18 mouse cellular contexts compared by ENCODE assay signal in the genomic region with DNA sequence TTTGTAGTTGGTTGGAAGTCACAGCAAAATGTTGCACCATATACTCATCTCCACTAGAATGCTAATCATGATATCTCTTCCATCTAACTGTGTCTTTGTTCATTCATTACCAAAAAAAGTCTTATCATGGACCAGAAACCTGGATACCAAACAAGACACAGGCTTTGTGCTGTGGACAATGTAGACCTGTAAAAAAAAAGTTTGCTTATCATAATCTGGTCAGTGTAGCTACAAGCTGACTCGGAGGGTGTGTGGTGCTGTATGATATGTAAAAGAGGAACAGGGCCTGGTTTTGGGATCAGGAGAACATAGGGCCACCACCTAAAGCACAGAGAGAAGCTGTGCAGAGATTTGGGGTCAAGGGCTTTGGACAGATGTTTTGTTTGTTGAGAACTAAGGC. TPM values are rescaled to one million over a fixed set of nuclear protein-coding genes. Genes with fewer than 3 reads are reported as not detected.
"Had no signal": no experiment of that assay in that cellular context is flagged by ENCODE, and none has a peak within 500 bp of the region (broad histone marks: within the 10 kb centered on the region; RNA-seq: fewer than 3 reads in every experiment).

No protein-coding gene starts in this region.

- H3K27ac ChIP-seq: limb, embryonic 15.5 days; midbrain, embryonic 12.5 days; neural tube, embryonic 13.5 days; stomach, embryonic 15.5 days had no signal

- DNase-seq: kidney, adult 11 months; kidney, postnatal 14 days; lung, embryonic 14.5 days; lung, postnatal 10 days; lung, postnatal 4 days; right cerebral cortex, postnatal 14 days; thymus, postnatal 36 days had no signal

- H3K9me3 ChIP-seq: limb, embryonic 15.5 days; megakaryocyte, embryonic 14.5 days; midbrain, embryonic 12.5 days; neural tube, embryonic 13.5 days; stomach, embryonic 15.5 days had no signal

- H3K9ac ChIP-seq: limb, embryonic 15.5 days; lung, embryonic 14.5 days; midbrain, embryonic 12.5 days; neural tube, embryonic 13.5 days; stomach, embryonic 15.5 days had no signal

- H3K4me3 ChIP-seq: limb, embryonic 15.5 days; megakaryocyte, embryonic 14.5 days; midbrain, embryonic 12.5 days; neural tube, embryonic 13.5 days; stomach, embryonic 15.5 days had no signal

- H3K4me1 ChIP-seq: limb, embryonic 15.5 days; midbrain, embryonic 12.5 days; stomach, embryonic 15.5 days had no signal

- H3K4me2 ChIP-seq: limb, embryonic 15.5 days; lung, embryonic 14.5 days; midbrain, embryonic 12.5 days; neural tube, embryonic 13.5 days; stomach, embryonic 15.5 days had no signal

- ATAC-seq: midbrain, embryonic 16.5 days had no signal

- H3K27me3 ChIP-seq: limb, embryonic 15.5 days; megakaryocyte, embryonic 14.5 days; midbrain, embryonic 12.5 days; neural tube, embryonic 13.5 days; stomach, embryonic 15.5 days had no signal

RNA-seq across cellular contexts. Expression of gene Gm10840, which starts 31.2 kb away (rescaled TPM):
- total RNA-seq: layer of hippocampus, postnatal 25 days; left cerebral cortex, postnatal 25 days had no signal
- polyA plus RNA-seq: kidney, embryonic 14.5 days; large intestine, adult 2 months; lung, embryonic 14.5 days; midbrain, embryonic 16.5 days; neural tube, embryonic 13.5 days; spleen, adult 2 months; stomach, embryonic 15.5 days had no signal
